Mouse (Mus musculus) B cell, adult 2 months (primary cell): Measurements from ENCODE around the gene Sh3gl3.

Experiments
- DNase-seq, 2 experiments: peaks; one replicate each; pipeline ENCODE4 v3.0.0; 2022

The Sh3gl3 gene

GRCm38 (mm10) chr7:82294083-82294482 lies 120.4 kb downstream of the Sh3gl3 start:
- DNase-seq, result no peak

- no peak for DNase-seq
These were observed 121.0 kb downstream of the Sh3gl3 start for GRCm38 (mm10) chr7:82294611-82295010.

GRCm38 (mm10) chr7:82308398-82308797 lies 134.8 kb downstream of the Sh3gl3 start:
- DNase-seq, result no peak

GRCm38 (mm10) chr7:82318515-82318914 lies 144.9 kb downstream of the Sh3gl3 start:
- no peak for DNase-seq

- DNase-seq, result no peak
These were observed 153.0 kb downstream of the Sh3gl3 start for GRCm38 (mm10) chr7:82326616-82327015.

GRCm38 (mm10) chr7:82327201-82327600 lies 153.6 kb downstream of the Sh3gl3 start:
- DNase-seq, result no peak

- DNase-seq, result no peak
These were observed 154.2 kb downstream of the Sh3gl3 start for GRCm38 (mm10) chr7:82327881-82328280.

- DNase-seq, result no peak
These were observed 156.2 kb downstream of the Sh3gl3 start for GRCm38 (mm10) chr7:82329831-82330230.

GRCm38 (mm10) chr7:82330860-82331259 lies 157.2 kb downstream of the Sh3gl3 start:
- DNase-seq, result no peak

- DNase-seq, result no peak
These were observed 160.4 kb downstream of the Sh3gl3 start for GRCm38 (mm10) chr7:82334000-82334399.

- DNase-seq, result no peak
These were observed 161.8 kb downstream of the Sh3gl3 start, which contains the start of gene Adamtsl3 for GRCm38 (mm10) chr7:82335211-82336121. TSS of gene Adamtsl3 (plus strand) at chr7:82335694.

GRCm38 (mm10) chr7:82336132-82336531 lies 162.5 kb downstream of the Sh3gl3 start:
- no peak for DNase-seq

- DNase-seq, result no peak
These were observed 164.5 kb downstream of the Sh3gl3 start for GRCm38 (mm10) chr7:82338121-82338520.

- no peak for DNase-seq
These were observed 164.9 kb downstream of the Sh3gl3 start for GRCm38 (mm10) chr7:82338532-82338931.

GRCm38 (mm10) chr7:82339214-82339613 lies 165.6 kb downstream of the Sh3gl3 start:
- DNase-seq, result no peak

GRCm38 (mm10) chr7:82341476-82341875 lies 167.8 kb downstream of the Sh3gl3 start:
- DNase-seq, result no peak

- no peak for DNase-seq
These were observed 173.1 kb downstream of the Sh3gl3 start for GRCm38 (mm10) chr7:82346706-82347105.

GRCm38 (mm10) chr7:82349796-82350195 lies 176.2 kb downstream of the Sh3gl3 start:
- DNase-seq, result no peak

GRCm38 (mm10) chr7:82350421-82350820 lies 176.8 kb downstream of the Sh3gl3 start:
- DNase-seq, result no peak
